9 mouse cellular contexts compared by ENCODE assay signal in genomic region chr7:70624727-70625642, GRCm38 (mm10).
DNase-seq lines count a peak whose midpoint lies in the region; ATAC-seq and TF ChIP-seq lines count a peak whose summit lies in the region.
"Had no signal": no experiment of that assay in that cellular context is flagged by ENCODE, and none has a peak within 500 bp of the region (broad histone marks: within the 10 kb centered on the region; RNA-seq: fewer than 3 reads in every experiment).

No protein-coding gene starts in this region.

- no peak for TF ChIP-seq EP300 in stomach, postnatal 0 days (optimal IDR thresholded peaks at IDR 0.05)

- peak; percentile 36 to 37 for DNase-seq in layer of hippocampus, postnatal 10 days (ENCODE audit: low spot score in 2 of 2)
- DNase-seq in layer of hippocampus, adult 9-11 months: no peak
- DNase-seq in heart, postnatal 36 days: peak; percentile 57
- peak; percentile 33 for DNase-seq in large intestine, adult 2 months (ENCODE audit: low read depth, low spot score)
- peak; percentile 70 for DNase-seq in mesoderm, embryonic 11.5 days (ENCODE audit: low read depth, low spot score)
- DNase-seq in stomach, postnatal 0 days (ENCODE audit: low spot score): peak; percentile 82
- no peak for DNase-seq in T-cell, adult 2 months (ENCODE audit: low spot score)

- H3K9ac ChIP-seq in forebrain, embryonic 12.5 days: no peak overlapping the region
- H3K9ac ChIP-seq in stomach, postnatal 0 days (ENCODE audit: low read length): no peak overlapping the region

- peak; percentile 78; the same call in 1 of the 2 replicates for ATAC-seq in forebrain, embryonic 12.5 days (ENCODE audit: low FRiP score)
- ATAC-seq in stomach, postnatal 0 days (ENCODE audit: low FRiP score, low TSS enrichment): peak; percentile 77

- peaks cover 51% of the 10 kb centered on the region for H3K27me3 ChIP-seq in forebrain, embryonic 12.5 days
- no peaks in the 10 kb centered on the region for H3K27me3 ChIP-seq in stomach, postnatal 0 days (ENCODE audit: control insufficient read depth, insufficient read depth, low read length)

- no peaks in the 10 kb centered on the region for H3K9me3 ChIP-seq in forebrain, embryonic 12.5 days
- H3K9me3 ChIP-seq in stomach, postnatal 0 days (ENCODE audit: control insufficient read depth, low read length): no peaks in the 10 kb centered on the region

- H3K4me3 ChIP-seq in forebrain, embryonic 12.5 days (replicated peaks): peak overlapping the region; percentile 24
- peak overlapping the region; percentile 8 for H3K4me3 ChIP-seq in stomach, postnatal 0 days (ENCODE audit: low read depth, low read length)
- H3K4me3 ChIP-seq: erythroblast, embryonic 14.5 days had no signal

- H3K36me3 ChIP-seq in forebrain, embryonic 12.5 days (replicated peaks): no peaks in the 10 kb centered on the region
- H3K36me3 ChIP-seq in stomach, postnatal 0 days (ENCODE audit: control insufficient read depth, insufficient read depth, low read length): no peaks in the 10 kb centered on the region

- peaks cover 22% of the 10 kb centered on the region for H3K4me1 ChIP-seq in forebrain, embryonic 12.5 days
- peaks cover 4% of the 10 kb centered on the region for H3K4me1 ChIP-seq in stomach, postnatal 0 days (replicated peaks; ENCODE audit: control insufficient read depth, insufficient read depth)

- H3K27ac ChIP-seq in forebrain, embryonic 12.5 days: no peak overlapping the region
- peak overlapping the region; percentile 69 for H3K27ac ChIP-seq in stomach, postnatal 0 days (replicated peaks)

- intact Hi-C loops in heart, postnatal 36 days (cut with DNase I): loop anchor here (5.0 kb wide), 1 partner anchor 258 kb away; the partner anchor contains the start of gene Nr2f2

- TF ChIP-seq CTCF in stomach, postnatal 0 days (IDR thresholded peaks at IDR 0.05; ENCODE audit: low read depth): no peak

- under 1% methylated on average over 30 of the region's 30 CpGs for WGBS in forebrain, embryonic 12.5 days
- WGBS in large intestine, adult 2 months: 4% methylated on average over 30 of the region's 30 CpGs
- WGBS in stomach, postnatal 0 days: 1% methylated on average over 29 of the region's 30 CpGs

- peak overlapping the region; percentile 56 for H3K4me2 ChIP-seq in forebrain, embryonic 12.5 days
- H3K4me2 ChIP-seq in stomach, postnatal 0 days (replicated peaks; ENCODE audit: low read depth): peak overlapping the region; percentile 55

Comparison
In these comparisons a context has a peak if more than half of its experiments do, and no peak if none do; other contexts are left out.
1. DNase-seq: peak in layer of hippocampus, postnatal 10 days (2 of 2), heart, postnatal 36 days (2 of 2), large intestine, adult 2 months (single experiment), mesoderm, embryonic 11.5 days (single experiment) and stomach, postnatal 0 days (single experiment); none in layer of hippocampus, adult 9-11 months (single experiment) and T-cell, adult 2 months (single experiment).